Mouse (Mus musculus): ENCODE measurements around the gene Fgd4.
A peak's percentile ranks its signal among the peaks of the same experiment; 100 is the strongest.

Gene Fgd4

DNA sequence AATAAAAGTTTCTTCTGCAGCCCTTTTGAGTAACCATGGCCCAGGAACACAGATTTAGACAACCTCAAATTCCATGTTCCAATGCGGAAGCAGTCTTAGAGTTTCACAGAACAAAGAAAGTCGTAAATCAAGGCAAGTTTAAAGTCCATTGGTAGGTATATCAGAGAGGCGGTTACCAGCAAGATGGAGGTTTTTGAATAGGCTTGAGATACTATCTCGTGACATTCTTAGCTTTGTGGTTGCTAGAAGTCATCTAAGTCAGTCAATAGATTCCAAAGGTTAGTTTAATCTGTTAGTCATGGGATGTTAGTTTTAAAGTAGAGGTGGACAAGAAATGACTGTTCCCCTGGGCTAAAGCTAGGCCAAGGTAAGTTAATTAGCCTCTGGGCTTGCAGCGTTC lies at the start of gene Fgd4:
Fgd4 (minus strand) TSS at position 89 of the 400 bp plus-strand sequence.
- DNase-seq (ENCODE audit: low spot score in 2 of 2) = no peak

DNA sequence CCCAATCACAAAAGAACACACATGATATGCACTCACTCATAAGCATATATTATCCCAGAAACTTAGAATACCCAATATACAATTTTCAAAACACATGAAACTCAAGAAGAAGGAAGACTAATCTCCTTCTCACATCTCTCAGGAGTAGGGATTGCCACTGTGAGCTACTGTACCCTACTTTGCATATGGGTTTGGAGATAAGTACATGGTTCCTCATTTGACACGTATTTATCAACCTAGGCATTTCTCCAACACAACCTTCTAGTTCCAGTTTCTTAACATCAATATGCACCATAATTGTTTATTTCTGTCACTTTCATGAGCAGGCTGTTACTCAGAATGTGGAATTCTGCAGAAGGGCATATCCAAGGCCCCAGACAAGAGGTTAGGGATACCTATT lies 44.8 kb upstream of the Fgd4 start:
- DNase-seq (ENCODE audit: low spot score in 2 of 2) = no peak

DNA sequence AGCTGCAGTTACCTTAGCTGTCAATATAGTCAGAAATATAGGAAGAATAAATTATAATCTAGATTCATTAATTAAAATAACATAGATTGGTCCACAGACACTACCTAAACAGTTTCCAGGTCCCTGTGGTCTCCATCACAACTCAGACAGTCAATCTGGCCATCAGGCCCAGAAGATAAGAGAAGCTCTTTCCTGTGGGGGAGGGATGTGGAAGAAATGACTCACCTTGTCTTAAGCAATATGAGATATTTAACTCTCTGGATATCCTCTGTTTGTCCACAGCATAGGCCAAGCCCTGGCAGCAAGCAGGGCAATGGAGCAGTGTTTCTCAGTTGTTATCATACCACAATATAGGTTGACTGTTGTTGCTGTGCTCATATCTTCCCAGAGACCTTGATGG lies 33.4 kb upstream of the Fgd4 start:
- no peak for DNase-seq (ENCODE audit: low spot score in 2 of 2)

DNA sequence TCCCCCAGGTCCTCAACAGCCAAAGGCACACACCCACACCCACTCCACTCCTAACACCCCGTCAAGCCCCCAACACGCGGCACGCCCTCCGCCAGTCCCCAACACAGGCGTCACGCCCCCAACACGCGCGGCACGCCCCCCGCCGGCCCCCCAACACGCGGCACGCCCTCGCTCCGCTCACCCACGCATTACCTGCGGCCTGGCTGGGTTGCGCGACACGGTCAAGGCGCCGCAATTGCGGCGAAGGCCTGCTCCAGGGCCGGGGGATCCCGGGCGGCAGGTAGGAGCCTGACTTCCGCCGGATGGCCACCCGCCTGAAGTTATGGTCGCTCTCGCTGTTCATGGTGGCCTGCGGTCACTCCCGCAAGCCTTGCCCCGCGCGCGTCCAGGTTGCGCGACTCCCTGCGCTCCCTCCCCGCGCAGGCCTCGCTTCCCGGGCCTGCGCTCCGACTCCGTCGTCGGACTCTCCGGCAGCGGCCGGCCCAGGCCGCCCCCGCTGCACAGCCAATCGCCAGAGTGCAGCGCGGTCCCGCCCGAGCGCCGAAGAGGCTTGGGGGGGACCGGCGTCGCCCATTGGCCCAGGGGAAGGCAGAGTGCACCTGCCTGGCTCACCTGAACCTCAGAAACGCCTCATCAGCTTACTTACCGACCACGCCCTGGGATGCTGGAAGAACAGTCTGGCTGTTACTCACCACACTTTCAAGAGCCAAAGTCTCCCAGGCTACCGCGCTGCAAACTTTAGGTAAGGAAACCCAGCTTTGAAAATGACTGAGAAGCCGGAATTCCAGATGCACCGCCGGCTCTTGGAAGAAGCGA lies 555 bp downstream of the Fgd4 start:
- DNase-seq (ENCODE audit: low spot score in 2 of 2) = peak; percentile 6 to 22

DNA sequence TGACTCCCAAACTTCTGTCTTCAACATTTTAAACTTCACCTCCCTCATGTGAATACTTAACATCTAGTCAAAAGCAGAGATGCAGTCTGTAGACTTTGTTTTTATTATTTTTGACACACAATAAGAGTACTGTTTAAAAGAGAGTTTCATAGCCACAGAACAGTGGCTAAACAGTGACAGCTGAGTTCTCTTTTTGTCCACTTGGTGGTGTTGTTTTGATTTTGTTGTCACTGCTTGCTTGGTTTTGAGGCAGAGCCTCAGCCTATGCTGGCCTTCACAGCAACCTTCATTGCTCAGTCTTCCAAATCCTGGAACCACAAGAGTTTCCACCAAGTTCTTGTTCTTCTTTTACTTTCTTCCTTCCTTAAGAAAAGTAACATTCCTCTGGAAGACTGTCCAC lies 3.8 kb downstream of the Fgd4 start:
- no peak for DNase-seq (ENCODE audit: low spot score in 2 of 2)

DNA sequence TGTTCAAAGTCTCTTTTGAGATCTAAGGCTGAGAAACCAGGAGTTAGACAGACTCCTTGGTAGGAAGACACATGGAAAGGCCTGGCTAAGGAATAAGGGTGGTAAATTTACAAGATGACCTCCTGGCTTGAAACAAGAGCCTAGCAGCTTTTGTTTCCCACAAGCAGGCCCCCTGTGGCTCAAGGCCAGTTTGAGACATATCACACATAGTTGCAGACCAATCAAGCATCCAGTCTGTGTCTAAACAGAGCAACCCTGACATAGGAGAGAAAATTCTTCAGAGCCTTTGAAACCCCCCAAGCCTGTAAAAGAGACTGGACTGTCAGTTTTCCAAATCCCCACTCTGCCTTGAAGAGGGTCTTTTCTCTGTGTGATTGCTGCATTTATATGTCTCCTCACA lies 7.7 kb downstream of the Fgd4 start:
- DNase-seq (ENCODE audit: low spot score in 2 of 2) = no peak

DNA sequence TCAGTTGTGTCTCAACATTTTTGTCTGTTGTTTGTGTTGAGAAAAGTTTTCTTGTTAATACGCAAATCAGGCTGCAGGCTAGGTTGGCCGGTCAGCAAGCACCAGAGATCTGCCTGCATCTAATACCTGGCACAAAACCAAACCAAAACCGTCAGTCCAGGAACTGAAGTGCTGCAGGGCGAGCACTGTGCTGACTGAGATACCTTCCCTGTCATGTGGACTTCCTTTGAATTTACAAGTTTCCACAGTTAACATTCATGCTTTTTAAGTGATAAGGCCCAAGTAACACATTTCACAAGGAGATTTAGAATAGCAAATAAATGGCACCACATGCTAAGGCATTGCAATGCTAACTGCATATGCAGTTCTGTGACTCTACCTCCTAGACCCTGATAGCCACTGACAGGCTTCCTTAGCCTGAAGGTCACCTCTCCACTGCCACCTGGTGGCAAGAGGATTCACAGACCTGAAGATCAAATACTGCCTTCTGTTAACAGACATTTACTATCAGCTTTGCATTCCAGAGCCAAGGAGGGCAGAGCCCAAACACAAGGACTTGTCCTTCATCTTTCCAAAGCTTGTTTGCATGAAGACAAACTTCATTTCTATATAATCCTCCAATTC lies 15.8 kb downstream of the Fgd4 start:
- peak; percentile 16 to 74 for DNase-seq (ENCODE audit: low spot score in 2 of 2)

DNA sequence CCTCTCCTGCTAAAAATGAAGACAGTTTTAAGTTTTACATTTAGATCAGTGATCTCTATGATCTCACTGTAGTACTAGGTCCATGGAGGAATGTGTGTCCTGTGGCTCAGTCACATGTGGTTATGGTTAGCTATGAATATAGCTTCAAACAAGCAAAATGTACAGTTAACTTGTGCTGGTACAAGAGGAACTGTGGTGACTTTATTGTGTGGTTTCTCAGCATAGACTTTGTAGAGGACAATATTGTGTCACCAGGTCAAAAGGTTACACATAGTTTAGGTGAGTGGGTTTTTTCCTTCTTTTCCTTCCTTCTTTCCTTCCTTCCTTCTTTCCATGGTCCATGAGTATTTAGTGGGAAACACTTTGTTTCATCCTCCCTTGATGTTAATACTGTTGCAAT lies 23.8 kb downstream of the Fgd4 start:
- no peak for DNase-seq (ENCODE audit: low spot score in 2 of 2)

DNA sequence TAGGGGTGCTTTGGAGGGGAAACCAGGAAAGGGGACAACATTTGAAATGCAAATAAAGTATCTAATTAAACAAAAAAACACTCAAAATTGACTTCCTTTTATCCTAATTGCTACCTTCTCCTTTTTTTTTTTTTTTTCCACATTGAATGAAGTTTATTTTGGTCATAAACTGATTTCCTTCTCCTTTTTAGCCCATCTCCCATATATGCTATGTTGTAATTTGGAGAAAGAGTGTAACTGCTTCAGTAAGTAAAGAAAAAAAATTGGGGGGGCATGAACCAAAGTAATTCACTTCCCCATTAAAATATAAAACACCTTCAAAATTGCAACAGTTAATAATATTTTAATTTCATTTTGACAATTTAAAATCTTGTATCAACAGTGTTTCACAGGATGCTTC lies 25.8 kb downstream of the Fgd4 start:
- DNase-seq (ENCODE audit: low spot score in 2 of 2) = no peak

DNA sequence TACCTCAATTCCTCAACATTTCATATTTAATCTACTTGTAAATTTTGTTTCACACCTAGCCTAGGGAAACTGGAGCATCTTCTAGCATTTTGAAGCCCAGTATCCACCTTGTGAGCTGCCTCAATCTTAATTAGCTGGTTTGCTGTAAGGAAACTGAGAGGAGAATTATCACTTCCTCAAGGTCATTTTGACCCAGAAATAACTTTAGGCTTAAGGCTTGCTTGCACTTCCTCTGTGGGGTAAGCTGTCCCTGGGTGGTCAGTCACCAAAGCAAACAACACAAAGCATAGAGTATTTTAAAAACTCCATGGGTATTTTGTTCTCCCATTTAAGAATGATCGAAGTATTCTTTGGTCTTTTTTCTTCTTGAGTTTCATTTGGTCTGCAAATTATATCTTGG lies 27.2 kb downstream of the Fgd4 start:
- no peak for DNase-seq (ENCODE audit: low spot score in 2 of 2)

DNA sequence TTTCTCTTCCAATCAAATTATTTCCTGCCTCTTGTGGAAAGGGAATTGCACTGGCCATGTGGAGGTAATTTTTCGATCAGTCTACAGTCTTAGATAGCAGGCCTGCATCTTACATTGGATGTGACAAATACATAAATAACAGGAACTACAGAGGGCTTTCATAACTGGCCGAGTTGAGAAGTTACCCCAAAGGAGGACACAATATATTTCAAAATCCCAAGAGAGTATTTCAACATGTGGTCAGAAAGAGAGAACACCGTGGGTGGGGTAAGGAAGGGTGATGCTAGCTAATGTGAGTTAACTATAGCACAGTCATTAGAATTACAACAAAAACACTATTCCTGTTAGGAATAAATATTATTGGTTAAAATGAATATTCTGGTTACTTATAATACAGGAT lies 29.0 kb downstream of the Fgd4 start:
- no peak for DNase-seq (ENCODE audit: low spot score in 2 of 2)

DNA sequence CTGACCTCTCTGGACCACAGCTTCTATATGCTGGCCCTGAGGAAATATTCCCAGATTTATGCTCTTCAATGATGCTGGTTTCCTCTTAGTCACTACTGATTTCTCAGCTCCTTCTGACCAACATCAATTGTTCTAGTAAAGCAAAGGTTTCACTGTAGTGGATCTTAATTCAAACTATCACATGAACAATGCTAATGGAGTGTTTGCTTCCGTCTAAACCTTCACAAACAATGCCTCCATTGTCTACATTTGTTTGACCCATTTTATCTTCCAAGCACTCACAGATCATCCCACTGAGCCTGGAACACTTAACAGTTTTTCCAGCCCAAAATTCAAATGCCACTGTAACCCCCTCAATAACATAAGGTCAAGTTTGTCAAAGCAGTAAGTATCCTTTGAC lies 33.6 kb downstream of the Fgd4 start:
- DNase-seq (ENCODE audit: low spot score in 2 of 2) = no peak

DNA sequence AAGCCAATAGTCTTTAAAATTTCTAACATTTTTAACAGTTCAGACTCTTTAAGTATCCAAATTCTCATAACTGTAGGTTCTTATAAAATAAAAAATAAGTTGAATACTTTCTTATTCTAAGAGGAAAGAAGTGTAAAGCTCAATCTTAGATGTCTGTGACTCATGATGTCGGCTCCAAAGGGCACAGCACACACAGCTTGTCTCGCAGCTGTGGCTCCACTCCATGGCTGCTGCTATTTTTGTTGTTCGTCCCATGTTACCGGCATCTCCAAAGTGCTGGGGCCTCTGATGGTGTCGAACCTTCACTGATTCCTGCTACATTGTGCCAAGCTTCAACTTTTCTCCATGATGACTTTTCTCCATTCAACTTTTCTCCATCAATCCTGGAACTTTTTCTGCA lies 34.1 kb downstream of the Fgd4 start:
- DNase-seq (ENCODE audit: low spot score in 2 of 2) = no peak

DNA sequence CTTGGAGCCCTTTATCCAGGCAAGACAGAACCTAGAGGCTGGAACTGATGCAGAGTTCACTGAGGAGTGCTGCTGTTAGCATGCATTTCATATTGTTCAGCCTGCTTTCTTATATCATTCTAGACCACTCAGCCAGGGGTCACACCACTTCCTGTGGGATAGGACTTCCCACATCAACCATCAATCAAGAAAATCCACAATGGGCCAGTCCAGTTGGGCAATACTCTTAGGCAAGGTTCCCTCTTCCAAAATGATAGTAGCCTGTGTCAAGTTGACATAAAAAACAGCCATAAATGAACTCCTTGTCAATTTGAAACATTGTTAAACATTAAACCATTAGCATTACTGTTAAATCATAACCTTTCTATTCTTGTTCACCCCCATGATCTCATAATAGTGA lies 34.6 kb downstream of the Fgd4 start:
- no peak for DNase-seq (ENCODE audit: low spot score in 2 of 2)

DNA sequence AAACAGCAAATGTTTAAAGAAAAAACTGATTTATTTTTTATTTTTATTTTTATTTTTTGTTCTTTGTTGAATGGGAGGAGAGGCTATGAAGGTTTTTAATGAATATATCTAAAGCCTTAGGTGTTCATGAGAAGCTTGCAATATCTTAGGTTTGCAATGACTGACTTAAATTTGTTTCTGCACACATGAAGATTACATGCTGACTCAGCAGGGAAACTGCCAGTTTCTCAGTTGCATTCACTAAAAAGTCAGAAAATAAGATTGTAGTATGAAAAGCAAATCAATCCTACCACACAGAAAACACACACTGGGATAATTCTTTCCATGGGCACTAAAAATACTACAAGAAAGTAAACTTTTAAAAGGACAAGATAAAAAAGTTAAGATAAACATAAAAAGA lies 39.6 kb downstream of the Fgd4 start:
- DNase-seq (ENCODE audit: low spot score in 2 of 2) = no peak

DNA sequence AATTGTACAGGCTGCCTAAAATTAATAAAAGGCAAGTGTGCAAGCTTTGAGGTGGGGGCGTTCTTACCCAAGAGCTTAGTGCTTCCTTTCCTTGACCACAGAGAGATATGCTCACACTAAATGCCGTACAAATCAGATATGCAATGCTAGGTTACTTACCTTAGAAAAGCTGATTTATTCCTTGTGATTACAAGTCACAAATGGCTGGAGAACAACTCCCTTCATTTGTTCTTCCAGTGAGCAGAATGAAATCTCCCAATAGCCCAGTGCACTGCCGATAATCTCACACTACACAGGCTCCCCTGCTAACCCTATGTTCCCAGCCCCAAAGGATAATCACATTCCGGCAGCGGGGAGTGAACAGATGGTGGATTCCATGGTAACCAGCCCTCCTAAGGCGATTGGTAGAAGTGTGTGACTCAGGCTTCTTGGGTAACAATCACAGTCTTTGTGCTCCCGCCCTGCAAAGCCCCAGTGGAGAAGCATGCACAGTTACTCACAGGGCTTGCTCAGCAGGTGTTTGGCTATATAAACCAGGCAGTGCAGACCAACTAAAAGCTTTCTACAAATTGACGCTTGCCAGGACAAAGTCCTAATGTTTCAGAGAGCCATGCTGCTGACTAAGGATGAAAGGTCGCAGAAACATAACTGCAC lies 40.3 kb downstream of the Fgd4 start:
- no peak for DNase-seq (ENCODE audit: low spot score in 2 of 2)

DNA sequence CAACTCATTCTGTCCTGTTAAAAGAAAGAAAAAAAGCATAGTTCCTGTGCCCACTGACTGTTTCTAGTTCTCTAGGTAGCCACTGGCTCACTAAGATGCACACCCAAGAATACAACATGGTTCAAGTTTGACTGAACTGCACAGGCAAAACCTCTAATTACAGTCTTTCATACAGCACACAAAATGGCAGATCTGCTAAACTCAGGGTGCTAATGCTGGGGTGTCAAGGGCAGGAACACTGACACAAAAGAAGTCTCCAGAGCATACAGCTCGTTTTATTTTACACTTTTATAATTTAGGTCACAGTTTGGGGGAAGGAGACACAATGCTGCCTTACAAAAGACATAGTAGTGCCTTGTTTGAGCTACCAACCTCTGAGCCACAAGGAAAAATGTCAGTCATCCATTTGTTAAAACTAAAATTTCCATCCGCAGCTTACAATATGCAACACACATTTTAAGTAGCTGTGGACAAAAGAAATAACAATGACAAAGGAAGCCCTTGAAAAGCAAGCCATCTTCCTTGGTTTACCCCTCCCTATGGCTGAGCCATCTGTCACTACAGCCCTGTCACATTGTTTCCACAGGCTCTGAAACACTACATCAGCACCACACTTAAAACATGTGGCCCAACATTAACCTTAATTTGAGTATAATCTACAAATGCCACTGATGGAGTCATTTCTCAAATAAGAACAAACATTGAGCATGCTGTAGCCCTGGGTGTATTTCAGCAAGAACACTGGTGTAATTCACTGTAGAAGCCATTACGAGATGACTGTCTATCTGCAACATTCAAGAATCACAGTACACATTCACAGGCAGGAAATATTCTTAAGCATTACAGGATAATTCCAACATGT lies 41.1 kb downstream of the Fgd4 start:
- DNase-seq (ENCODE audit: low spot score in 2 of 2) = no peak

DNA sequence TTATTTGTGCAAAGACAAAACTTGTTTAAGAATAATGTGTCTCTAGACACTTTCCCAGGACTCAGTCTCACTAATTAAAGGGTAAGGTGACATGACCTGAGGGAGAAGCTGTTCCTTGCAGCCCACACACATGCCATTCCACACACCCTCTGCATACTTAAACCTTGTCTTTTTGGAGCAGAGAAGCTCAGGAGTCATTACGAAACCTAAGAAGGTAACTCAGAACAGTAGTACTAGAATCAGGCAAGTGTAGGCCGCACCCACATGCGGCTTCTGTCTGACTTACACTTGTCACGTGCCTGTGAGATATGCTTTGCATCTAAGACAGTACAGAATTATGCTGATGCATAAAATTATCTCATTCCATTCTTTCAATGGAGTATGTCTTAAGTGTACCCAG lies 42.6 kb downstream of the Fgd4 start:
- DNase-seq (ENCODE audit: low spot score in 2 of 2) = no peak

DNA sequence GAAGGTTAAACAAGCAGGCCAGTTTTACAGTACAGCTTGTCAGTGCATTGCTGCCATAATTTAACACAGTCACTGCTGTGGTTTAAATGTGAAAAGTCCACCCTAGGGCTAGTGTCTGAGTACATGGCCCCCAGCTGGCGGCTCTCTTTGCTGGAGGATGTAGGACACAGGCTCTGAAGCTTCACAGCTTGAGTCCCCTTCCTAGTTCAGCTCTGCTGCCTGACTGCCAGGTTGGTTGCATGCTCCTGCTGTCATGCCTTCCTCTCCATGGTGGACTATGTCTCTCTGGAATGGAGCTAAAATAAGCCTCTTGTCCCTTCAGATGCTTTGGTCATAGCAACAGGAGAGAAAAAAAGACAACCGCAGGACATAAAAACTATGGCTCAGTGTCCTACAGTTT lies 46.3 kb downstream of the Fgd4 start:
- DNase-seq (ENCODE audit: low spot score in 2 of 2) = no peak

DNA sequence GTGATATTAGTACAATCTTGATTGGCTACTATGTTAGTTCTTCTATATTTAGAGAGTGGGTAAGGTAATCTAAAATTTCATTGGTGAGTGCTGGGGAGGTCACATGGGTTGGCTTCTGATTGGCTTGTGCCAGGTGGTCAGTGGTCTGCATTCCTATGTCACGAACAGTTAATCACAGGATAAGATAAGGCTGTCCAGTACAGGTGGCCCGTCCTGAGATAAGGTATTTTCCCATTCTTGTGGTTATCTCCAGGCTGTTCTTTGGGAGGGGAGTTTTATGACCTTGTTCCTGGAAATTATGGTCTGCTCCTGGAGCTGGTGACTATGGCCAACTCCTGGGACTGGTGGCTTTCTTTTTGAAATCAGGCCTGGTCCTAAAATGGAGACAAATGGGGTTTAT lies 48.2 kb downstream of the Fgd4 start:
- DNase-seq (ENCODE audit: low spot score in 2 of 2) = no peak

DNA sequence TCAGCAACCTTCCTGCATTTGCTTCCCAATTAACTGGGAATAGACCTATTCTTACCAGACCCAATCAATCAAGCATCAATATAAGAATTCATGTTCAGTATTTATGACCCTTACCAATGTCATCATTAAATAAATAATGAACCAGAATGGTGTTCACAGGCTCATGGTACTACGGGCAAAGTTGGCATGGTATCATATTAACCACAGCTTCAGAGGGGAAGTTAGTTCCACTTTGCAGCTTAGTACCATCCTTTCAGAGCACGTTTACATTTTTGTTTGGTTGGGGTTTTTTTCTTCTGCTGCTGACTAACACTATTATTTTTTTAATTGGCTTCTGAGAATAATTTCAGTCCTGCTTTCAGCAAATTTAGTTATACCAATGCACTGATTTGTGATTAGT lies 51.2 kb downstream of the Fgd4 start:
- no peak for DNase-seq (ENCODE audit: low spot score in 2 of 2)

DNA sequence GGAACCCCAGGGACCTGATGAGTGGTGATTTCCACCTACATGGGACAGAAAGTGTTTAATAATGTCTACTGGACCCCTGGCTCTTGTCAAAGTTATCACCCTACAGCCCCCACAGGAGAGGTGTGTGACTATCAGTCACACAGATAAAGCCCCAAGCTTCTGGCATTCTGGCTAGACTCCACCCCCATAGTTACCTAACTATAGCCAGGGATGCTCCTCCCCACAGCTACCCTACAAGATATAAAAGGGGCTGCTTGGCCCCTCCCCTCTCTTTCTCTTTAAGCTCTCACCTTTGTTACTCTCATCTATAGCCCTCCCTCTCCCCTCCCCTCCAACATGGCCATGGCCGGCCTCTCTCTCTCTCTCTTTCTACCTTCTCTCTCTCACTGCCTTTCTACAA lies 53.7 kb downstream of the Fgd4 start:
- DNase-seq (ENCODE audit: low spot score in 2 of 2) = no peak

Measured in spleen, postnatal 10 days (tissue).